In genomic region chr10:23116063-23116462, GRCm38 (mm10) we compare ENCODE assay signal across 7 mouse cellular contexts.
"Had no signal": no experiment of that assay in that cellular context is flagged by ENCODE, and none has a peak within 500 bp of the region (broad histone marks: within the 10 kb centered on the region; RNA-seq: fewer than 3 reads in every experiment).

No protein-coding gene starts in this region.

- H3K4me3 ChIP-seq: intestine, embryonic 15.5 days; kidney, embryonic 15.5 days; limb, embryonic 12.5 days; lung, embryonic 15.5 days; midbrain, embryonic 10.5 days; myocyte; neural tube, embryonic 15.5 days had no signal

- H3K4me1 ChIP-seq: intestine, embryonic 15.5 days; kidney, embryonic 15.5 days; lung, embryonic 15.5 days; midbrain, embryonic 10.5 days; neural tube, embryonic 15.5 days had no signal

- H3K36me3 ChIP-seq: intestine, embryonic 15.5 days; kidney, embryonic 15.5 days; limb, embryonic 12.5 days; lung, embryonic 15.5 days; midbrain, embryonic 10.5 days; neural tube, embryonic 15.5 days had no signal

- ATAC-seq: intestine, embryonic 15.5 days had no signal

- H3K9ac ChIP-seq: intestine, embryonic 15.5 days; kidney, embryonic 15.5 days; limb, embryonic 12.5 days; lung, embryonic 15.5 days; neural tube, embryonic 15.5 days had no signal

- H3K27ac ChIP-seq: intestine, embryonic 15.5 days; kidney, embryonic 15.5 days; limb, embryonic 12.5 days; lung, embryonic 15.5 days; midbrain, embryonic 10.5 days; neural tube, embryonic 15.5 days had no signal

- H3K9me3 ChIP-seq: intestine, embryonic 15.5 days; kidney, embryonic 15.5 days; limb, embryonic 12.5 days; lung, embryonic 15.5 days; midbrain, embryonic 10.5 days; neural tube, embryonic 15.5 days had no signal

- H3K27me3 ChIP-seq: intestine, embryonic 15.5 days; kidney, embryonic 15.5 days; limb, embryonic 12.5 days; neural tube, embryonic 15.5 days had no signal

- H3K4me2 ChIP-seq: intestine, embryonic 15.5 days; kidney, embryonic 15.5 days; limb, embryonic 12.5 days; lung, embryonic 15.5 days; neural tube, embryonic 15.5 days had no signal
